Mouse (Mus musculus): ENCODE data around the gene Zfp772.
A peak's percentile ranks its signal among the peaks of the same experiment; 100 is the strongest.
"Not testable (repeated sequence)": the region's sequence is repeated elsewhere in the genome, so short reads cannot be mapped to it uniquely, and the experiment has no call there.

The Zfp772 gene

GRCm38 (mm10) chr7:7209313-7210151 is at the start of gene Zfp772:
TSS of gene Zfp772 (minus strand) at chr7:7209998.
- peak; percentile 57 to 68 for DNase-seq (ENCODE audit: low spot score in 2 of 2)

DNA sequence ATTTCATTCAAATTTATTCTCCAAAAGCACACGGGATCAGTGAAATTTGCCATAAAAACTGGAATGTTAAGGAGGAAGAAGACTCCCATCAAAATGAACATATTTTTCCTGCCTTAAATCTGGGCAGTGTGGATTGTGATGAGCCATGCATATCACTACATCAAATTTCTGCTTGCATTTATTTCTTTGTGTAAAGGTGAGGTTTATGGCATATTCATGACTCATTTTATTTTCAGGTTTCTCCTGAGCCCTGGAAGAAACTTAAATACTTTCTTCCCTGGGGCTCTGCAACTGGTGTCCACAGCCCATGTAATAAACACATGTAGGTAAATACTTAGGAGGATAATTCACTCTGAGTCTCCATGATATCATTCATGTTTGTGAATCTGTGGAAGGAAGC is 37.4 kb upstream of the Zfp772 start, which contains the start of gene Vmn2r29:
Gene Vmn2r29, minus strand, starts transcription at position 101 of the 400 bp plus-strand sequence.
- DNase-seq (ENCODE audit: low spot score in 2 of 2), result not testable (repeated sequence)

GRCm38 (mm10) chr7:7188191-7188942 is 21.4 kb downstream of the Zfp772 start:
- peak; percentile 86 to 88 for DNase-seq (ENCODE audit: low spot score in 2 of 2)

DNA sequence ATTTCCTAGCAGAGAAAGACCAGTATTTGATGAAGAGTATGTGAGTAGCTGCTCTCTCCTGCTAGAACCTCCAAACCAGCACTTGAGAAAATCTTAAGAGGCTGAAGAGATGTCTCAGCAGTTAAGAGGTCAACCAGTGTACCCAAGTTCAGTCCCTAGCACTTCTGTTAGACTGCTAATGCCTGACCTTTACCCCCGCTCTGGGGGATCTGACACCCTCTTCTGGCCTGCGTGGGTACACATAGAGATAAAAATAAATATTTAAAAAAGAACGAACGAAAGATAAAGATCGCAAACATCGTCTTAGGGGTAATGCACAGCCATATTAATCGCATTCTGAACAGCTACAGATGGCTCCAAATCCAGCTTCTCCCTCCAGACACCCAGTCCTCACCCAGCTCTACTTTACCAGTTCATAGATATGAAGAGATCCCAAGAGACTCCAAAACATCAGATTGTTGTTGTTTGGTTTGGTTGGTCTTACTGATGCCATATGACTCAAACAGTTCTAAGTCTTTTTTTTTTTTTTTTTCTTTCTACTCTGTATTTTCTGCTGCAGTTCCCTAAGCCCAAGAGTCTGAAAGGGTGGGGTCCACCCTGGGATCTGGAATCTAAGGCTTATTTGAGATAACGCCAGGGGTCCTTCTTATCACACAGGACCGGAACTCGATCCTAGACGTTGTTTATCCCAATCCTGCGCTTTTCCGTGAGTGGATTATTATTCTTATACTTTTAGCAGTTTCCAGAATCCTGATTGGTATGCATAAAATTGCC is 22.2 kb downstream of the Zfp772 start:
- no peak for DNase-seq (ENCODE audit: low spot score in 2 of 2)

DNA sequence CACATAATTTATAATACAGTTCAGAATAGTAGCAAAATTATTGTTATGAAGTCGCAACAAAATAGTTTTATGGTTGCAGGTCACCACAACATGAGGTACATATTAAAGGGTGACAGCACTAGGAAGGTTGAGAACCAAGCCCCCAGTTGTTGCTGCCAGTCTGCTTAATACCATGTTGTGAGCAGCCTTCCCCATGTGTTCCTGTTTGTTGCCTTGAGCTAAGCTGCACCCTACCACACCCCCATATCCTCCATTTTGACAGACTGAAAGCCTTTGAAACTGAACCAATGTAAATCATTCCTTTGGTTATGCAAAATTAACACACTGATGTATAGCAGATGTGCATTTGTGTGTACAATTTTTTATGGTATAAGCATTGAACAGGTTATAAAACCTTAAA is 23.9 kb downstream of the Zfp772 start:
- no peak for DNase-seq (ENCODE audit: low spot score in 2 of 2)

DNA sequence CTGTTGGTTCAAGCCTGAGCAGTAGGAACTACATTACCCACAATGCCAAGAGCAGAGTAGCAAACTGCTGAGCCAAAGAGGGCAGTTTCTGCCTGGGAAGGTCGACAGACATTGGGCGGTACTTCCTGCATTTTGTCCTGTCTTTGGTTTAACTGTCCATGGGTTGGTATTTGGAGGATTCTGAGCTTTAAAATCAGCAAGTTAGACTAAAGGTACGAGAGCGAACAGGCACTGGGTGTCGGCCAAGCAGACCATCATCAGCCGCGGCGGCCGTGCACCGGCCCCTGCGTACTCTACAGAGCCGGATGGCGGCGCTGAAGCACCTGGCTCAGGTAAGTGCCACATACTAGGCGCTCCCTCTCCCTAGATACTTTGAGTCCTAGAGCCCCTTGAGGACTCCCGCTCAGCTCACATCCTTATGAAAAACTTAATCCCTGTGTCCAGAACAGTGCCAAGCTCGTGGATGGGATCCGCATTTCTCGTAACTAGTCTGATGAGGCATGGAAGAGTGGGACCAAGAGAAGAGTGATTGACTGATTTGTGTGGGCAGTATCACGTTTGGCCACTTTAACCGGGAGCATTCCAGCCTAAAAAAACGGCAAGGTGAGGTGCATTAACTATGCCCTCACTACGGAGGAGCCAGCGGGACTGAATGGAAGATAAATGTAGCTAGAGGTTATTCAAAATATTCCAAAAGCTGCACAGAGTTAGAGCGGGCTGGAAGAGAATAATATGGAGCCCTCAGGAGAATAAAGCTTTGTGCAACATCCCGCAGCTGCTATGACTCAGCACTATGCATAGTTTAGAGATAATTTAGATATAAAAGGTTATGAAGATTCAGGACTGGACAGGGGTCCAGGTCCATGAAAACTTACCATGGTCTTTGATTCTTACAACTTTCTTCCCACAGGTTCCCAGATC is 38.3 kb downstream of the Zfp772 start, which contains the start of gene Zfp418:
Gene Zfp418, plus strand, starts transcription at position 104 of the 921 bp plus-strand sequence.
- DNase-seq (ENCODE audit: low spot score in 2 of 2), result peak; percentile 79 to 86
